Mouse (Mus musculus): ENCODE results near the gene Cnbd2.

GRCm38 (mm10) chr2:156302063-156302462, 10.0 kb upstream of the Cnbd2 start:
- no peak for TF ChIP-seq USF1 (IDR thresholded peaks at IDR 0.05; ENCODE audit: low read depth, low read length)
- no peak for TF ChIP-seq POLR2A (IDR thresholded peaks at IDR 0.05; ENCODE audit: low read depth, low read length)
- TF ChIP-seq MAX (IDR thresholded peaks at IDR 0.05; ENCODE audit: low read length) = no peak
- TF ChIP-seq RCOR1 (conservative IDR thresholded peaks at IDR 0.05; ENCODE audit: low read depth, low read length) = no peak
- TF ChIP-seq CTCF (conservative IDR thresholded peaks at IDR 0.05 in 1 of 2, IDR thresholded peaks at IDR 0.05 in 1 of 2; ENCODE audit: low read depth in 2 of 2, low read length in 2 of 2) = no peak
- no peak for TF ChIP-seq MAFK (IDR thresholded peaks at IDR 0.05; ENCODE audit: insufficient replicate concordance, low read length)
- no peak for TF ChIP-seq JUND (conservative IDR thresholded peaks at IDR 0.05; ENCODE audit: low read depth, low read length)
- no peak for TF ChIP-seq KAT2A (IDR thresholded peaks at IDR 0.05; ENCODE audit: insufficient replicate concordance, low read length)
- TF ChIP-seq POLR2AphosphoS2 (IDR thresholded peaks at IDR 0.05; ENCODE audit: low read depth, low read length) = no peak
- no peak for TF ChIP-seq ELF1 (IDR thresholded peaks at IDR 0.05; ENCODE audit: low read depth, low read length)
- no peak for TF ChIP-seq ZKSCAN1 (IDR thresholded peaks at IDR 0.05; ENCODE audit: borderline replicate concordance, low read depth, low read length)
